Mouse (Mus musculus) E14TG2a.4 (cell line): ENCODE data around the gene Allc.

Experiments
- CTCF ChIP-seq: conservative IDR thresholded peaks from 2 replicates; pipeline ENCODE4 v1.5.1; 2014; ENCODE audit warnings: low read length
- POU5F1 ChIP-seq: IDR thresholded peaks from 2 replicates; pipeline ENCODE4 v1.6.1; 2014; ENCODE audit warnings: low read length, borderline replicate concordance

GRCm38 (mm10) chr12:28587949-28588348, 5.6 kb upstream of the Allc start:
- TF ChIP-seq CTCF (no peak), POU5F1 (no peak)
